Mouse (Mus musculus) thymus, postnatal 0 days (tissue): ENCODE data around the gene Lrrc36. TPM values are rescaled to one million over a fixed set of nuclear protein-coding genes. Genes with fewer than 3 reads are reported as not detected.
A peak's percentile ranks its signal among the peaks of the same experiment; 100 is the strongest.

Source experiments
- DNase-seq: peaks from one replicate; pipeline ENCODE4 v3.0.0-alpha.2; 2015; ENCODE audit warnings: low spot score
- polyA plus RNA-seq: library from polyadenylated mRNA; unstranded; fragments of >200 nt; fragmentation: Nextera tagmentation; extraction: Ambion mirVana; gene quantifications from 2 replicates; pipeline ENCODE4 v1.2.1, GENCODE M21; 2015

The Lrrc36 gene
- polyA plus RNA-seq, 1 experiment from 2014 or later, result 0.47 TPM

DNA sequence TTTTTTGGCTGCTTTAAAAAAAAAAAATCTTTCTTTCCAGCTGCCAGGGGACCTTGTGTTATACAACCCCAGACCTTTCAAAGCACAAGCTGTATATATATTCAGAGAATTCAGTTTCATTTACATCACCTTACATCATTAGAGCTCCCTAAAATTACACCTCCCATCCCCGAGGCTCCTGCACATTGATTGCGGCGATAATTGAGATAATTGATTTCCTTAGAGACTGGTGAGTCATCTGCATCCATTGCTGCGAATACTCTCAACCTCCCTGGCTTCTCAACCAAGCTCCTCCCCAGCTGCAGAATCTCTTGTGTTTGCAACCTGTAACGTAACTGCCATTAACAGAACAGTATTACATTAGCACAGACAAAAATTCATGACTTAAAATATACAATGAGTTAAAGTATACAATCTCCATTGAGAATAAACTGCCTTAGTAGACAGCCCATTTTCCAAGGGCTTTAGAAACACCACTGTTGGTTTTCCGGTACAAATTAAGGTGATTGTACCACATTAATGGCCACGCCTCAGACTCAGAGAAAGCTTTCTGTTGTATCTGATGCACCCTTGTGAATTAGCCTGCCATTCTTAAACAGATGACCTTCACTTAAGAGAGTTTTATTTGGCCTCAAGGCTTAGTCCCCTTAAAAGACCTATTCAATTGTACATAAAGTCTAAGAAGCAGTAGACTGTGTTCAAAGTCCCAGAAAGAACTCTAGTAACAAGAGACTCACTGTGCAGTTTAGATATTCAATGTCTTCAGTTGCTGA lies 18.6 kb downstream of the Lrrc36 start:
- DNase-seq, result no peak

DNA sequence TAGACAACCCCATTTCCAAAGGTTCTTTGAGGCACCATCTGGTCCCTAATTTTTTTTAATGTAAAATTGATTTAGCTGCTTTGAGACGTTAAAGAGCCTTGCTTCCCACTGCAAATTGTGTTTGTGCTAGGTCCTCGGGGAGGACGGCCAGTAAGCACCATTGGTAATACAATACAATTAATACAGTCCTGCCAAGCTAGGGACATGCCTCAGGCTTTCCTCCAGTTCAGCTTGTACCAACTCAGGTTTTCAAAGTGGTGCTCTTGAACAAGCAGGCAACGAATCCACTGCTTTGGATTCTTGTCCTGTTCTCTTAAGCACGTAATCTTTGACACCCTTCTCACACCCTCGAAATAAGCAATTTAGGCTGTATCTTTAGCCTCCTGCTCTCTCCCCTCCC lies 19.6 kb downstream of the Lrrc36 start:
- DNase-seq, result no peak

DNA sequence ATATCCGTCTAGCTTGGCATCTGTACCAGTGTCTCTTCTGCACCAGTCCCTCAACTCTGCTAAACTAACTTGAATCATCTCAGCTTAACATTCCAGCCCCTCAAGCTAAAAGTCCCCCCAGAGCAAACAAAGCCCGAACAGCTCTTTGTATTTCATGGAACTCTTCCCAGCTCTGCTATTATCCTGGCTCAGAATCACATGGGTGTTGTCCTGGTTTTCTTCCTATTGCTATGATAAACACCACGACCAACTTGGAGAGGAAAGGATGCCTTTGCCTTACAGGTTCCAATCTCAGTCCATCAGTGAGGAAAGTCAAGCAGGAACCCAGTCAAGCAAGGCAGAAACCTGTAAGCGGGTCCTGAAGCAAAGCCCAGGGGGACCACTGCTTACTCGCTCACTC lies 20.1 kb downstream of the Lrrc36 start:
- no peak for DNase-seq

DNA sequence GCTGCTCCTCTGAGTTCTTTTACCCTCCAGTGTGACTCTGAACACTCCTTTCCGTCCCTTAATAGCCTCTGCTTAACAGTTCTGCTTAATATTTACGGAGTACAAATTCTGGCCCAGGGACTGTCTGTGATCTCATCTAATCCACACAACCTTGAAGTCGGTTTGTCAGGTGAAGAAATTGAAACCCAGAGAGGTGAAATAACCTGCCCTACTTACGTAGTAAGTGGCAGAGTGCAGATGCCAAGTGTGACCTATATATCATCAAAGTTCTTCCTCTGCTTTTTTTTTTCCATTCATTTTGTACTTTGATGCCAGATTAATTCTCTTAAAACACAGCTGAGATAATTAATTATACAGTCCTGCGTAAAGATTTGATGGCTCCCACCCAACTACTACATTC lies 20.8 kb downstream of the Lrrc36 start:
- DNase-seq, result peak; percentile 51

DNA sequence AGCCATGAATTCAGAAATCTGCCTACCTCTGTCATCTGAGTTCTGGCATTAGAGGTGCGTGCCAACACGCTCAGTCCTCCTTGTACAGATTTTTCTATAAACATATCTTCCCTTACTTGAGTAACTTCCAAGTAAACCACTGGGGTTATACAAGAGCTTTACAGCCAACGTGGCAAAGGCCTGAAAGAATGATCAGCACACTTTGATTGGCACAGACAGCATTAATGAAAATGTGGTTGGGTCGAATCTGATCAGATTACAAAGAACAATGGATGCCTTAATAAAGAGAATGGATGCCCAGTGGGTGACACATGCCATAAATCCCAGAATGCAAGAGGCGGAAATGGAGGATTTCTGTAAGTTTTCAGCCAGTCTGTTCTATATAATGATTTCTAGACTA lies 22.8 kb downstream of the Lrrc36 start:
- no peak for DNase-seq

DNA sequence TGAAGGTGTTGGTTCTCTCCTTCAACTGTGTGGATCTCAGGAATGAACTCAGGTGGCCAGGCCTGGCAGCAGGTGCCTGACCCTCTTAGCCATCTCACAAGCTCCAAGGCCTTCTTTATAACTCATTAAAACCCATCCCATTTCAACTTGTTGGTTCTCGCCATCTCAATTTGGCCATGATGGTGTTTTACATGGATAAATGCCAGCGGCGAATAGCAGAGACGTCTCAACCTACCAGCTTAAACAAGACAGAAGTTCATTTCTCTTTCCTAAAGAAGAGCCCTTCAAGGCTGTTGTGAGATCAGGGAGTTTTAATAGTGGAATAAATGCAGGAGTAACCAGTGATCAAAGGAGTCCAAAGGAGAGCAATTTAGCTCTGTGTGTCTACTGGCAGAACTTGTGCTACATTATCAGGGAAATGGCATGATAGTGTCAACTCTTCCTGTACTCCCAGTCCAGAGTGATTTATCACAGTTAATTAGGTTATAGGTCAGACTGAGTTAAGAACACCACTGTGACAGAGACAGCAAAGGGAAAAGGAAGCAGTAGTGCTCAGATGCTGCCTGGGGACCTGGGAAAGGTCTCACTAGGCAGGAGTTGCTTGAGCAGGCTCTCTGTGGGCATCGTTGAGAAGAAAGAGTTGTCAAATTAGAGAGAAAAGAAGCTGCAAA lies 23.8 kb downstream of the Lrrc36 start:
- DNase-seq, result no peak

DNA sequence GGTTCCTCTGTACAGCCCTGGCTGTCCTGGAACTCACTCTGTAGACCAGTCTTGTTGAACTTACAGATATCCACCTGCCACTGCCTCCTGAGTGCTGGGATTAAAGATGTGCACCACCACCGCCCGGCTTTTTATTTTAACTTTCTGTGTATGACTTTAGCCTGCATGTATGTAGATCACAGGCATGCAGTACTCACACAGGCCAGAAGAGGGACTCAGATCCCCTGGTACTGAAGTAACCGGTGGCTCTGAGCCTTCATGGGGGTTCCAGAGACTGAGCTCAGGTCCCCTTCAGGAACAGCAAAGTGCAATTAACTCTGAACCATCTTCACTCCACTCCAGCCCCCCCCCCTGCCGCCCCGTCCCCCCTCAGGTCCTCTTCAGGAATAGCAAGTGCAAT lies 25.5 kb downstream of the Lrrc36 start:
- DNase-seq, result peak; percentile 68

DNA sequence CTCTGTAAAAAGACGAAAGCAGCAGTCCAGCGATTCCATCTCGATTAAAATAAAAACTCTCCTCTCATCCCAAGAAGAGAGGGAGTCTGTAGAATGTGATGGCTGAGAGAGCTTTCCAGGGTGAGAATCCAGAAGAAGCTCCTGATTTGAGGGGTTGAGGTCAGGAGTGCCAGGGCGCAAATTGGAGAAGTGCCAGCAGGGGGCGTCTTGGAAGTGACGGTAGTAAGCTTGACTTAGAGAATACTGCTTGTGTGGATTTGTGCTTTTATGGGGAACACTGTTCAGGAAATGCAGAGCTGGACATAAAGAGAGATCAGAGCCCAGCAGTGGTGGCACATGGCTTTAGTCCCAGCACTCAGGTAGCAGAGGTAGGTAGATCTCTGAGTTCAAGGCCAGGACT lies 28.1 kb downstream of the Lrrc36 start:
- peak; percentile 43 for DNase-seq

DNA sequence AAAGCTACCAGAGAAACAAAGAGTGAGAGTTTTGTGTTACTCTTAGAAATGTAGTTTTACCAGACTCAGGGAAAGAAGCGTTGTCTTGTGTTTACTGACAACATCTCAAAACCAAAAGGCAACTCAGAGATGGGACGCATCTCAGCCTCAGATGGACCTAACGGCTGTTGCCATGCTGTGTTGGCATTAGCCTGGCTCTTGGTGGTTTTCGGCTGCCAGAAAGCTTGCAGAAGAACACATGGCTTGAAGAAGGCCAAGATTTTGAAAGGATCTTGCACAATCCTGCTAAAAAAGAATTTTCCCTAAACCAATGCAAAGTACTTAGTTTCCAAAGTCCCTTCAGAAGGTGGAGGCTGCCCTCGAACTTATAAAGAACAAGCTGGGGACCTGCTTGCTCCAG lies 29.3 kb downstream of the Lrrc36 start:
- no peak for DNase-seq

DNA sequence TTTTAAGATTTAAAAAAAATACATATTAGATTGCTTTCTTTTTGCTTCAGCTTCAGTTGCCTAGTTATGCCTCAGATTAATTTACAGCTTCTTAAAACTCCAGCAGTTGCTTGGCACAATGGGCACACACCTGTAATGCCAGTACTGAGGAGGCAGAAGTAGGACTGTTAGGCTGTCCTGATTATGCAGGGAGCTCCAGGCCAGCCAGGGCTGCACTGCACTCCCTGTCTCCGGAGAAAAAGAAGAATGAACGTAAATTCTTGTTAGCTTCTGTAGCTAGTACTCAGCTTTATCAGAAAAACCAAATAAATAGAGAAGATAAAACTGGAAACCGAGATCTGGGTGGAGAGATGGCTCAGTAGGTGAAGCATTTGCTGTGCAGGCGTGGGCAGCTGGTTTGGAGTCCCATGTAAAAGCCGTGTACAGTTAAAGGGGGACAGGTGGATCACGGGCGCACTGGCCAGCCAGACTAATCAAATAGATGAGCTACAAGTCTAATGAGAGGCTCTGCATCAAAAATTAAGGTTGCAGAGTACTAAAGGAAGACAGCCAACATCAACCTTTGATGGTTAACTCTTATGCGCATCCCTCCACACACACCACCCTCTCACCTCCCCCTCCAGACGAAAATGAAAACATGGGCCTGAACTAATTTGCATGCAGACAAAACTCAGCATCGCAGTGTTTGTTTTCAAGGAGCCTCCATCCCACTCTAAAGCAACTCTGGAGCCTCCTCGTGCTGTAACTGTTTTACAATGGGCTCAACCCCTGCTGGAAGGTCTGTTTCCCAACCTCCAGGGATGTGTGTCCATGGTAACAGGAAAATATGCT lies 32.1 kb downstream of the Lrrc36 start:
- DNase-seq, result no peak

DNA sequence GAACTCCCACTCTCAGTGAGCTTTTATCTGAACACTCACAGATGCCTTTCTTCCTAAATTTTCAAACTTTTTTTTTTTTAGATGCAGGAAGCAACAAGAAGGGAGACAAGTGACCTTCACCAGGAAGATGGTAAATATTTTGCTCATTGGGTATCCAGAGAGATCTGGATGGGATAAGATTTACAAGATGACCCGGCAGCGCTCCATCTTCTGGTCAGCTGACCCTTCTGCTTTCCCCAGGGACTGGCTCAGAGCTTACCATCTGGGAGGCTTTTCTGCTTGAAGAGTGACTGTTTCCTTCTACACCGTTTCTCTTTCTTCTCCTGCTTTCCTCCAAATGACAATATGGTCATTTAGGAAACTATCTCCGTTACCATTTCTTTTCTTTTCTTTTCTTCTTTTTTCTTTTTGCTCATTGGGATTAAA lies 32.8 kb downstream of the Lrrc36 start:
- no peak for DNase-seq

DNA sequence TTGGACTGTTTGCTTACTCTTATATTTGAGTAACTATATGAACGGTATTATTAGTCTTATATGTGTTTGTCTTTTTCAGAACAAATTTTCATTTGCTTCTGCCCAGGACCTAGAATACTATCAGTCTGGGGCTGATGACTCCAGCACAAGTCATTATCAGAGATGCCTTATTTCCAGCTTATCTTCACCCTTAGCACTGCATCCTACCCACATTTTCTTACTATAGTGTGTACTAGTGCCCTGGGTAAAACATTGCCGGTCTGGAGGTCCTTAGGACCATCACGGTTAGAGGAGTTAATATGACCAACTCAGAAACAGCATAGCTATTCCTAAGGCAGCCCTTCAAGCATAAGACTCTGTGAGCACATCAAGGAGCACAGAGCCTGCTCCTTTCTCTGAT lies 34.8 kb downstream of the Lrrc36 start:
- no peak for DNase-seq

DNA sequence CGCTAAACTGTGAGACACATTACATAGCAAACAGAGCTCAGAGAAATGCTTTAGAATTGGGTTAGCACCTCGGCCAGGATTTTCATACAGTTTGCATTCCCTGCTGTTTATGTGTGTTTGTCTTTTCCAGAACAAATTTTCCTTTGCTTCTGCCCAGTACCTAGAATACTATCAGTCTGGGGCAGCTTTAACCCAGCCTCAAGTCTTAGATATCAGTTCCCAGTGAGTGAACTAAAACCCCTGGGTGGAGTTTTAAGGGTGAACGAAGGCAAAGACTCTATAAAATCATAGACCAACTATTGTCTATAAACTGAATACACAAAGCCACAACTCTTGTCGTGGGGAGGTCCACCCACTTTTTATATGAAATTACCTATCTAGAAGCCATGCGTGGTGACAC lies 35.2 kb downstream of the Lrrc36 start:
- DNase-seq, result no peak

DNA sequence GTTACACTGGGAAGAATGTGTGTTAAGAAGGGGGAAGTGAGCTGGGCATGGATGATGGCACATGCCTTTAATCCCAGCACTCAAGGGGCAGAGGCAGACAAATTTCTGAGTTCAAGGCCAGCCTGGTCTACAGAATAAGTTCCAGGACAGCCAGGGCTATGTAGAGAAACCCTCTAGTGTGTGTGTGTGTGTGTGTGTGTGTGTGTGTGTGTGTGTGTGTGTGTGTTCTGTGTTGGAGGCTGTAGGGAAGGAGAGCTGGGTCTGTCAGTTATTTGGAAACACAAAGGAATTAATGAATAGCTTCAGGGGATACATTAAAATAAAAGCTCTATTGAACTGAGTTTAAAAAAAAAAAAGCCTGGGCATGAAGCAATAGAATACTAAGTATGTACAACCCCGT lies 37.6 kb downstream of the Lrrc36 start:
- no peak for DNase-seq

DNA sequence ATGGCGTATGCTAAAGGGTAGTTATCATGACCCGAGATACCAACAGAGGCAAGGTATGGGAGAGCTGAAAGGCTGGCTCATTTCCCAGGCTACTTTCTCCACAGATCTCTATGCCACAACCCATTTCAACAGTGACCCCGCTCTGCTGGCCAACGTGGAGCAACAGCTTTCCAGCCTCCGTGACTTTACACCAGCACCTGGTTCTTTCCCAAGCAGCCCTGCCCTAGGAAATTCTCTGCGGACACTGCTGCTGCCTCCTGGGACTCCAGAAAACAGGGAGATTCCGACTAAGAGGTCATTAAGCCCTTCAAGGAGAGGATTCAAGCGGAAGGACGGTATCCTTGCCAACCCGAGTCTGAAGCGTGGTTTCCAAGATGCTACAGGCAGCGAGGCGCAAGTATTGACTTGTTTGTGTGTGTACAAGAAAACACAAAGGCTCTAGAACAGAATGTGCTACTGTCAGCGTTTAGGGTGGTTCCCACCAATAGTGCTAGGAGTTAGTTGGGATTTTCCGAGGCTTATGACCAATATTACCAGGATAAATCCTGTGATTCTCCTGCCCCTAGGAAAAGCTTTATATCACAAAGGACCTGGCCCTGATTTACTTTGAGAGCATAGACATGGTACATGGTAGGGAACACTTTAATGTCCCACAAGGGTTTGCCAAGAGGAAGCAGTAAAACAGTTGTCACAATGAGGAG lies 38.7 kb downstream of the Lrrc36 start:
- no peak for DNase-seq

DNA sequence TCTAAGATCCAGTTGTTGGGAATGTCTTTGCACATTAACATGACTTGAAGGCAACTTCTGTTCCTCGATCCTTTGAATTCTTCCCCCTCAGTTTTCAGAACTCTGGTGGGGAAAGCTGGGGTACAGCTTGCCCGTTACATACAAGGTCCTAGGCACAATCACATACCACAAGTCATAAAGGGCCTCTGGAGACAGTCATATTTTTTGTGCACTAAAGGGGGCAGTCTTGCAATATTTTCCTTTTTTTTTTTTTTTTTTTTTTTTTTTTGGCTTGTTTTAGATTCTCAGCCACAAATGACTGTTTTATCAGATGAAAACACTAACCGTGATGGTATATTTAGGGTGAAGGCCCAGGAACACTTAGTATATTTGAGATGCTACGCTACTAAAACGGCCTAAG lies 39.9 kb downstream of the Lrrc36 start:
- no peak for DNase-seq

DNA sequence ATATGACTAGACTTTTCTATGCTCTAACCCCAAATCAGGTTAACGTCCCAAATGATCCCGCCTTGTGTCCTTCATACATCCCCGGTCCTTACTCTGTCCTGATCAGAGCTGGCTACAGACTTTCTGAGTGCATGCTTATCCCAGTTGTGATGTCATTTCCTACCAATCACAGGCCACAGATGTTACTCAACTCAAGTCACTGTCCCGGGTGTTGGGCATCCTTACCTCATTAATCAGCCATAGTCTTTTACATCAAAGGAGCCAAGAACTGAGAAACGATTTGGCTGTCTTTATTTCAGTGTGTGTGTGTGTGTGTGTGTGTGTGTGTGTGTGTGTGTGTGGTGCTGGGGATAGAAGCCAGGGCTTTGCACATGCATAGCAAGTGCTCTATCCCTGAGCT lies 40.7 kb downstream of the Lrrc36 start:
- DNase-seq, result no peak

DNA sequence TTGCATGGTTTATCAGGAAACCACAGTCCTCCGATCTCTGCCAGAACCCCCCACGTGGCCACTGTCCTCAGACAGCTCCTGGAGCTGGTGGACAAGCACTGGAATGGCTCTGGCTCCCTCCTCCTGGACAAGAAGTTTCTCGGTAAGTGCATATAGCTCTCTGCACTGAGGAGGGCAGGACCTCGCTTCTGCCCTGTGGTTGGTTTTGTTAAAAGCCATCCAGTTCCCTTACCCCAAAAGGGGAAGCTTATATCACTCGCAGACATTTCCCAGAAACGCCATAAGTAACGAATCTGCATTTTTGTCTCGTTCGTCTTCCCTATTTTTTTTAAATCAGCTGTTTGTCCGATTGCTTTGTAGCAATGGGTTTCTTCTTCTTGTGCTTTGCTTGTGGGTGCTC lies 41.8 kb downstream of the Lrrc36 start:
- DNase-seq, result no peak

DNA sequence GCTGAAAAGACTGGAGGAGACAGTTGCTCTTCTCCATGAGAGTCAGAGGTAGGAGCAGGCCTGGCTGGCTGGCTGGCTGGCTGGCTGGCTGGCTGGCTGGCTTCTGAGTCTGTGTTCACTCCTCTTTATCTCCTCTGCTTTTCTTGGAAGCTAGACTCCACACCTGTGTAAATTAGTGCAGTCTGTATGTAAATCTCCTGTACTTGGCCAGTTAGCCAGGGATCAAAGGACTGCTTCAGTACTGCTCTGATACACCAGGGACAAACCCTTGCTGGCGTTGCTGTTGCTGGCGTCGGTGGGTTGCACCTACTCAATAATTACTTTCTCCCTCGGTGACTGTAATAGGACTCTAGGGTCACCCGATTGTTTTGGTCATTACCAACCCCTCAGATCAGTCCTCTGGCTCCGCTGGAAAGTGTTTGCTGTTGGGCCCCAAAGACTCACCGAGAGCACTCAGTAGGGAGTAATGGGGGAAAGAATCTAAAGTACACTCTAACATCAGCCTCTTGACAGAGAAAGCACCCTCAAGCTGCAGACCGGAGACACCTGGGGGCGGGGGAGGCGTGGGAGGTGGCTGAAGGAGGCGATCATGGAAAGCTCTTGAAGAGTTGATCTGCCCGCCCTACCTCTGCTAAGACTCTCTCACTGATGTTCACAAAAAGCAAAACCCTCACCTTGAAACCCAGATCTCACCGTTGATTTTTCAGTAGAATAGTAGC lies 47.9 kb downstream of the Lrrc36 start:
- no peak for DNase-seq

DNA sequence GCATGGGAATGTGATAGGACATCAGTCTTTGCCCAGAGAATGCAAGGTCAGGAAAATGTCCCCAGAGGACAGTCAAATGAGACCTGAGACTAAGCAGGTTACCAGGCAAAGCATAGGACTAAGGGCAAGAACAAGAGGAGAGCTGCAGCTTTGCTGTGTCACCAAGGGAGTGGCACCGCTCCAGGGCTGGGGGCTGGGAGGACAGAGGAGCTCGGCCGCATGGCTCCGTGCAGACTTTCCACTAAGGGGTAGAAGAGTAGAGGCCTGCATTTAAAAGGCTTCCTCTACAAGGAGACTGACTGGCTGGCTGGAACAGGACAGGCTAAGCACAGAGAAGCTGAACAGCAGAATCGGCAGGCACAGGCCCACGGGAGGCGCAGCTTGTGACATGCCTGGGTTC lies 51.2 kb downstream of the Lrrc36 start:
- no peak for DNase-seq

DNA sequence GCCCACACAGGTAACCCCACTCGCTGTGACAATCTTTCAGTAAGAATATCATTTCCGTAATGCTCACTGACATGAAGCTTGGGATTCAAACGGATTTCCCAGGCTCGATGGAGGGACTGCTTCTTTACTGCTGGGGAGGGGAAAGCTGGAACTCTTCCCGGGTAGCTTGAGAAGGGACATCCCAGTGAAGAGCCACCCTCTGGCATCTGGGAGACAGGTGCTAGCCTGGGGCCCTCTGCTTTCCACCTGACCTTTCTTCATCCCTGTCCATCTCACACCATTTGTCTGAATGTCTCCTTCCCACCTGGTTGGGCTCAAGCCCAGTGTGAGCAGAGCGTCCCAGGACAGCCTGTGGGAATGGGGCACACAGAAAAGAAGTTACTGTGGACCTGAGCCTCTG lies 52.9 kb downstream of the Lrrc36 start:
- DNase-seq, result no peak
